Mouse (Mus musculus) forebrain, postnatal 0 days (tissue): ENCODE measurements around the gene Etl4. TPM values are rescaled to one million over a fixed set of nuclear protein-coding genes. Genes with fewer than 3 reads are reported as not detected.

Source experiments
- ATAC-seq: fragments of 200-750 bp; cut with Nextera tagmentation; 2 replicates; pipeline ENCODE4 v1.8.0; 2017; ENCODE audit warnings: mild to moderate bottlenecking, moderate library complexity
- DNase-seq: peaks from one replicate; pipeline ENCODE4 v3.0.0-alpha.2; 2015
- H3K27ac ChIP-seq: fragments of 300-500 bp; sonication (generic); 2 replicates; pipeline ENCODE4 v1.5.1; 2014; ENCODE audit warnings: low read depth, mild to moderate bottlenecking, antibody characterized with exemption, low read length, moderate library complexity, mixed read lengths
- H3K27me3 ChIP-seq: fragments of 300-500 bp; sonication (generic); 2 replicates; pipeline ENCODE4 v1.6.1; 2014; ENCODE audit warnings: mild to moderate bottlenecking, low read length, mixed read lengths; ENCODE audit not compliant: insufficient read depth
- H3K36me3 ChIP-seq: fragments of 300-500 bp; sonication (generic); 2 replicates; pipeline ENCODE4 v1.6.1; 2014; ENCODE audit warnings: mild to moderate bottlenecking, moderate library complexity; ENCODE audit not compliant: insufficient read depth
- H3K4me1 ChIP-seq: fragments of 300-500 bp; sonication (generic); 2 replicates; pipeline ENCODE4 v1.6.1; 2014; ENCODE audit warnings: antibody characterized with exemption; ENCODE audit not compliant: insufficient read depth
- H3K4me2 ChIP-seq: fragments of 300-500 bp; sonication (generic); 2 replicates; pipeline ENCODE4 v1.6.1; 2014; ENCODE audit warnings: low read depth, mild to moderate bottlenecking, moderate library complexity
- H3K4me3 ChIP-seq: fragments of 300-500 bp; sonication (generic); 2 replicates; pipeline ENCODE4 v1.5.1; 2014; ENCODE audit warnings: low read depth, low read length, mixed read lengths
- H3K9ac ChIP-seq: fragments of 300-500 bp; sonication (generic); 2 replicates; pipeline ENCODE4 v1.6.1; 2014; ENCODE audit warnings: mild to moderate bottlenecking
- H3K9me3 ChIP-seq: fragments of 300-500 bp; sonication (generic); 2 replicates; pipeline ENCODE4 v1.6.1; 2016; ENCODE audit warnings: low read length
- CTCF ChIP-seq: sonication (generic); IDR thresholded peaks from 2 replicates; pipeline ENCODE4 v1.5.1; 2016; ENCODE audit warnings: antibody characterized with exemption, control low read depth, low read depth
- WGBS: fragments of 180-500 bp; shearing (Covaris S2); extraction: QIAGEN DNeasy Blood & Tissue Kit; methylation state at CpG from one replicate; pipeline ENCODE4 v1.1.7; 2014; 5-methylcytosine and 5-hydroxymethylcytosine counted together
- polyA plus RNA-seq: library from polyadenylated mRNA; unstranded; fragments of >200 nt; fragmentation: Nextera tagmentation; extraction: Ambion mirVana; gene quantifications from 2 replicates; pipeline ENCODE4 v1.2.1, GENCODE M21; 2015
- total RNA-seq: library from RNA; depleted of rRNA; stranded (reverse); fragments of >200 nt; gene quantifications from 2 replicates; pipeline ENCODE4 v1.2.3, GENCODE M21; 2014

Gene Etl4
- total and polyA plus RNA-seq, 2 experiments from 2014 or later = 7.2 to 13.6 TPM

- TF ChIP-seq CTCF = no peak
- DNase-seq = no peak
- no peak overlapping the region for H3K4me3 ChIP-seq
- H3K4me1 ChIP-seq = no peaks in the 10 kb centered on the region
- H3K9me3 ChIP-seq = no peaks in the 10 kb centered on the region
- 21% methylated on average over 3 of the region's 3 CpGs for WGBS
- no peak overlapping the region for H3K9ac ChIP-seq
- no peak for ATAC-seq
- no peaks in the 10 kb centered on the region for H3K27me3 ChIP-seq
- no peak overlapping the region for H3K27ac ChIP-seq
- H3K36me3 ChIP-seq = no peaks in the 10 kb centered on the region
- H3K4me2 ChIP-seq = no peak overlapping the region
Observed at GRCm38 (mm10) chr2:20689389-20689788, 779.8 kb downstream of the Etl4 start.

- Histone ChIP-seq H3K4me3 (no peak overlapping the region), H3K4me2 (no peak overlapping the region), H3K9me3 (no peaks in the 10 kb centered on the region), H3K27me3 (no peaks in the 10 kb centered on the region), H3K36me3 (no peaks in the 10 kb centered on the region), H3K9ac (no peak overlapping the region), H3K27ac (no peak overlapping the region), H3K4me1 (no peaks in the 10 kb centered on the region)
- TF ChIP-seq CTCF = no peak
- WGBS = 83% methylated on average over 3 of the region's 3 CpGs
- ATAC-seq (no peak; the same call in 1 of the 2 replicates), DNase-seq (no peak)
Observed at GRCm38 (mm10) chr2:20692898-20693297, 783.3 kb downstream of the Etl4 start.

- DNase-seq (no peak), ATAC-seq (no peak)
- Histone ChIP-seq H3K36me3 (no peaks in the 10 kb centered on the region), H3K4me1 (no peaks in the 10 kb centered on the region), H3K4me3 (no peak overlapping the region), H3K9ac (no peak overlapping the region), H3K27ac (no peak overlapping the region), H3K9me3 (no peaks in the 10 kb centered on the region), H3K27me3 (no peaks in the 10 kb centered on the region), H3K4me2 (no peak overlapping the region)
- no peak for TF ChIP-seq CTCF
- 88% methylated on average over 1 of the region's 1 CpGs for WGBS
Observed at GRCm38 (mm10) chr2:20693772-20694171, 784.2 kb downstream of the Etl4 start.

GRCm38 (mm10) chr2:20697719-20698118, 788.1 kb downstream of the Etl4 start:
- Histone ChIP-seq H3K4me2 (no peak overlapping the region), H3K36me3 (no peaks in the 10 kb centered on the region), H3K27me3 (no peaks in the 10 kb centered on the region), H3K4me1 (no peaks in the 10 kb centered on the region), H3K9me3 (no peaks in the 10 kb centered on the region), H3K4me3 (no peak overlapping the region), H3K9ac (no peak overlapping the region), H3K27ac (no peak overlapping the region)
- no peak for DNase-seq
- WGBS = 87% methylated on average over 1 of the region's 1 CpGs
- TF ChIP-seq CTCF = no peak
- no peak for ATAC-seq

- ATAC-seq (no peak), DNase-seq (no peak)
- TF ChIP-seq CTCF = no peak
- H3K4me1 ChIP-seq = no peaks in the 10 kb centered on the region
- no peak overlapping the region for H3K4me2 ChIP-seq
- no peaks in the 10 kb centered on the region for H3K36me3 ChIP-seq
- H3K9ac ChIP-seq = no peak overlapping the region
- H3K4me3 ChIP-seq = no peak overlapping the region
- H3K27me3 ChIP-seq = no peaks in the 10 kb centered on the region
- no peak overlapping the region for H3K27ac ChIP-seq
- WGBS = 90% methylated on average over 4 of the region's 4 CpGs
- no peaks in the 10 kb centered on the region for H3K9me3 ChIP-seq
Observed at GRCm38 (mm10) chr2:20705110-20705509, 795.5 kb downstream of the Etl4 start.

GRCm38 (mm10) chr2:20710589-20710988, 801.0 kb downstream of the Etl4 start:
- no peak for DNase-seq
- 88% methylated on average over 7 of the region's 7 CpGs for WGBS
- no peaks in the 10 kb centered on the region for H3K27me3 ChIP-seq
- H3K27ac ChIP-seq = no peak overlapping the region
- ATAC-seq = no peak
- no peak overlapping the region for H3K4me3 ChIP-seq
- TF ChIP-seq CTCF = no peak
- H3K9ac ChIP-seq = no peak overlapping the region
- H3K4me1 ChIP-seq = no peaks in the 10 kb centered on the region
- no peaks in the 10 kb centered on the region for H3K9me3 ChIP-seq
- no peaks in the 10 kb centered on the region for H3K36me3 ChIP-seq
- H3K4me2 ChIP-seq = no peak overlapping the region

GRCm38 (mm10) chr2:20711024-20711423, 801.4 kb downstream of the Etl4 start:
- no peak for ATAC-seq
- Histone ChIP-seq H3K9ac (no peak overlapping the region), H3K9me3 (no peaks in the 10 kb centered on the region), H3K27me3 (no peaks in the 10 kb centered on the region), H3K4me1 (no peaks in the 10 kb centered on the region), H3K4me3 (no peak overlapping the region), H3K27ac (no peak overlapping the region), H3K36me3 (no peaks in the 10 kb centered on the region), H3K4me2 (no peak overlapping the region)
- WGBS = 77% methylated on average over 2 of the region's 2 CpGs
- no peak for TF ChIP-seq CTCF
- no peak for DNase-seq

- H3K4me1 ChIP-seq = peaks cover 7% of the 10 kb centered on the region; the same call in 1 of the 2 replicates
Observed at GRCm38 (mm10) chr2:20719105-20719504, 809.5 kb downstream of the Etl4 start.

More at GRCm38 (mm10) chr2:20719105-20719504, 809.5 kb downstream of the Etl4 start:
- no peaks in the 10 kb centered on the region for H3K9me3 ChIP-seq
- no peaks in the 10 kb centered on the region for H3K36me3 ChIP-seq
- 81% methylated on average over 4 of the region's 4 CpGs for WGBS
- no peak for TF ChIP-seq CTCF
- H3K9ac ChIP-seq = no peak overlapping the region
- no peak overlapping the region for H3K4me3 ChIP-seq
- H3K27me3 ChIP-seq = no peaks in the 10 kb centered on the region
- ATAC-seq = no peak
- no peak overlapping the region for H3K4me2 ChIP-seq
- no peak overlapping the region for H3K27ac ChIP-seq
- DNase-seq = no peak
